Mouse (Mus musculus) heart, embryonic 15.5 days (tissue): ENCODE data around the gene Adam29. TPM values are rescaled to one million over a fixed set of nuclear protein-coding genes. Genes with fewer than 3 reads are reported as not detected.

Experiments used
- ATAC-seq: fragments of 200-750 bp; cut with Nextera tagmentation; replicated peaks from 2 replicates; pipeline ENCODE4 v1.8.0; 2017; ENCODE audit warnings: low read depth, moderate TSS enrichment; ENCODE audit not compliant: insufficient number of reproducible peaks, insufficient read depth, low FRiP score
- H3K27ac ChIP-seq: fragments of 300-500 bp; sonication (generic); 2 replicates; pipeline ENCODE4 v1.5.1; 2015; ENCODE audit warnings: mild to moderate bottlenecking, inconsistent platforms
- H3K27me3 ChIP-seq: fragments of 300-500 bp; sonication (generic); 2 replicates; pipeline ENCODE4 v1.6.1; 2015; ENCODE audit warnings: inconsistent platforms
- H3K36me3 ChIP-seq: fragments of 300-500 bp; sonication (generic); 2 replicates; pipeline ENCODE4 v1.6.1; 2015; ENCODE audit warnings: mild to moderate bottlenecking, inconsistent platforms
- H3K4me1 ChIP-seq: fragments of 300-500 bp; sonication (generic); replicated peaks from 2 replicates; pipeline ENCODE4 v1.6.1; 2015; ENCODE audit warnings: inconsistent platforms
- H3K4me2 ChIP-seq: fragments of 300-500 bp; sonication (generic); 2 replicates; pipeline ENCODE4 v1.6.1; 2015; ENCODE audit warnings: inconsistent platforms, mild to moderate bottlenecking, moderate library complexity
- H3K4me3 ChIP-seq: fragments of 300-500 bp; sonication (generic); 2 replicates; pipeline ENCODE4 v1.5.1; 2015; ENCODE audit warnings: mild to moderate bottlenecking, inconsistent platforms
- H3K9ac ChIP-seq: fragments of 300-500 bp; sonication (generic); 2 replicates; pipeline ENCODE4 v1.6.1; 2015; ENCODE audit warnings: mild to moderate bottlenecking, inconsistent platforms
- H3K9me3 ChIP-seq: fragments of 300-500 bp; sonication (generic); replicated peaks from 2 replicates; pipeline ENCODE4 v1.6.1; 2016; ENCODE audit warnings: inconsistent platforms
- WGBS: fragments of 180-500 bp; shearing (Covaris S2); methylation state at CpG from one replicate; pipeline ENCODE4 v1.1.7; 2015; ENCODE audit warnings: mixed read lengths; 5-methylcytosine and 5-hydroxymethylcytosine counted together
- polyA plus RNA-seq: library from polyadenylated mRNA; unstranded; fragments of >200 nt; fragmentation: Nextera tagmentation; extraction: Ambion mirVana; gene quantifications from 2 replicates; pipeline ENCODE4 v1.2.1, GENCODE M21; 2015

Adam29 gene
- not detected in 2 replicates for polyA plus RNA-seq

DNA sequence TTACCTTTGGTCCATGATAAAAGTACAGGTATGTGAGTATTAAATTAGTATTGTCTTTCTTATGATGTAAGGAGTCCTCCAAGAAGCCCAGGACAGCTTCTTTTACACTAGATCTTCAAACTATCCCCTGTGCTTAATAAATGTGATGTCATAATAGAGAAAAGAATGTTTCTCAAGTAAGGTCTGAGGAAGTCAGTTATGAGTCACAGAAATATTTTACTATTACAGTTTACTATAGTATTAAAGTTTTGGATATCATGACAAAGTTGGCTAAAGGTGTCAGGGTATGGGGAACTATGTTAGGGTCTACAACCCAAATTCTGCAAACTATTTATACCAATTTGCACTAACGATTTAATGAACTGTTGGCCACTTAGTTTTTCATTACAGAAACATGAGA is at the start of gene Adam29:
Adam29 (minus strand) TSS at position 101 of the 400 bp plus-strand sequence.
- Histone ChIP-seq H3K9ac (no peak within 1 kb of the TSS), H3K4me2 (no peak within 1 kb of the TSS), H3K27me3 (no peaks in the 10 kb centered on the region), H3K4me1 (no peaks in the 10 kb centered on the region), H3K9me3 (no peaks in the 10 kb centered on the region), H3K4me3 (no peak within 1 kb of the TSS), H3K27ac (no peak within 1 kb of the TSS), H3K36me3 (no peaks in the 10 kb centered on the region)
- no peak for ATAC-seq
- 63% methylated on average over 1 of the region's 1 CpGs for WGBS

DNA sequence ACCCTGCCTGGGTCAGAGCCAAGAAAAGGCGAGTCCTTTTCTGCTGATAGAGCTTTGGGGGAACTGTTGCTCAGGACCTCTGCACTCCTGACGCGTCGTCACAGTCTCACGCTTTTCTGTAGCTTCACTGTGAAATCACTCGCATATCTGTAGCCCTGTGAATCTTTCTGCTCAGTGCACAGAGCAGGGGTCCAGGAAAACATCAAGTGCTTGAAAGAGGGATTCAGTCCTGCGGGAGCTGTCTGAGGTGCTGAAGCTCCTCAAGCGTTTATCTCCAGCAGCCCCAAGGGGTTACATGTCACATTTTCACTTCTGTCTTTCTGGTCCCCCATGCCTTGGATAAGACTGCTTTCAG is 33.8 kb upstream of the Adam29 start:
- H3K9ac ChIP-seq, result no peak overlapping the region
- no peaks in the 10 kb centered on the region for H3K36me3 ChIP-seq
- H3K9me3 ChIP-seq, result no peaks in the 10 kb centered on the region
- peak overlapping the region; percentile 30 for H3K4me2 ChIP-seq
- no peak for ATAC-seq
- no peaks in the 10 kb centered on the region for H3K27me3 ChIP-seq
- H3K4me1 ChIP-seq, result peaks cover 5% of the 10 kb centered on the region
- WGBS, result 1% methylated on average over 8 of the region's 8 CpGs
- H3K27ac ChIP-seq, result no peak overlapping the region
- no peak overlapping the region for H3K4me3 ChIP-seq

DNA sequence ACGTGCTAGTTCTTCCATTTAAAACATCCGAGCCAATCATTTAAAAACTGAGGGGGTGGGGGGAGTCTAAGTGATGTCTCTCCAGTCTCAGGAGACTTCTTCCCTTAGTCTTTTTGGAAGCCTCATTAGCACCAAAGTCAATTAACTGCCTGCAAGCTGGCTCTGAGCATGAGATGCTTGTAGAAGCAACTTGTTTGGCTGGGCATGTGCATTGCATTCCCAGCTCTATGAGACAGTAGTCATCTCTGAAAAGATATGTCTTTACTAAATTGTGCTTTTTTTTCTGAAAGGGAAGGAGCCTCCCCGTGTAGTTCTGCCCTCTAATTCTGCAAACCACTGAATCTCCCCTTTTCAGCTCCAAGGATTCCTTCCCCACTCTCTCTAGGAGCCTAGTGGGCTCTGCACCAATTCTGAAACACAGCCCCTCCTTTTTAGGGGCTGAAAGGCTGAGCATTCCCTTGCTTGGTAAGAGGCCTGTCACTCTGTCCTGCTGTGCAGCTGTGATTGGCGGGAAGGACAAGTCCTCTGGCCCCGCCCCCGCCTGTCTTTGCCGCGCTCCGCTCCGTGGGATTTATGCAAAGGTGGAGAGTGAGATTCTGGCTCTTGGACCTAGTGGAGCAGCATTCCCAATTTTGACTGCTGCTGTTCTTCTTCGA is 33.2 kb upstream of the Adam29 start, which contains the start of gene Glra3:
Glra3 (plus strand) TSS at position 591 of the 656 bp plus-strand sequence.
- no peaks in the 10 kb centered on the region for H3K27me3 ChIP-seq
- H3K4me3 ChIP-seq, result no peak within 1 kb of the TSS
- H3K4me2 ChIP-seq, result peak within 1 kb of the TSS; percentile 30
- no peaks in the 10 kb centered on the region for H3K36me3 ChIP-seq
- 13% methylated on average over 11 of the region's 11 CpGs for WGBS
- H3K4me1 ChIP-seq, result peaks cover 5% of the 10 kb centered on the region
- no peaks in the 10 kb centered on the region for H3K9me3 ChIP-seq
- H3K9ac ChIP-seq, result no peak within 1 kb of the TSS
- no peak for ATAC-seq
- H3K27ac ChIP-seq, result no peak within 1 kb of the TSS

Other genes starting within 250 kb of the Adam29 start
- not detected in 2 replicates for gene Glra3, start 33.5 kb upstream of the Adam29 start, polyA plus RNA-seq